ENCODE assay signal across 7 mouse cellular contexts in the genomic region with DNA sequence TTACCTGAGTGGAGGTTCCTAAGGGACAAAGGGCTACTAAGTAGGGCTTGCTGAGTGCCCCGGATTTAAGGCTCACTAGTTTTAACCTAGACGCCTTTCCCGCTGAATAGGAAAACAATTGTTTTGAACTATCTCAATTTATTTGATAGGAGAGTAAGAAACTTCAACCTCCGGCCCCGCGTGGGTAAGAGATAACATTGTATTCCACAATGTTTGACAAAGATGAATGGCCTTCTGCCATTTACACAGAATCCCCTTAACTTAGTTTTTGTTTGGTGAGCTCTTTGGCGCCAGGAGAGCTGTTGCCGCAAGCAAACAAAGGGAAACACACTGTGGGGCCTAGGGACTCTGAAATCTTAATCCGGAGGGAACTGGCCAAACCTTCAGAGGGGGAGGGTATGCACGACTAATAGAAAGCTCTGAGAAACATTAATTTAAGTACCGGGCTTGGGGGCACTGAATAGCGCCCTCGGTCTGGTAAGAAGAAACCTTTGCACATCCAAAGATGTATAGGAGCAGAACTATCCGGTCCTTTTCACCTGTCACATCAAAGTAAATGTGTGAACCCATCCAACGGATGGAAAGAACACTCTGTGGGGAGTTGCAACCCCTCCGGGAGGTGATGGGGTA. TPM values are rescaled to one million over a fixed set of nuclear protein-coding genes. Genes with fewer than 3 reads are reported as not detected.
DNase-seq lines count a peak whose midpoint lies in the region; ATAC-seq and TF ChIP-seq lines count a peak whose summit lies in the region.

No protein-coding gene starts in this region.

- H3K4me2 ChIP-seq in forebrain, embryonic 11.5 days (ENCODE audit: low read depth, low read length, severe bottlenecking): peak overlapping the region; percentile 74
- peak overlapping the region; percentile 74 for H3K4me2 ChIP-seq in limb, embryonic 11.5 days (ENCODE audit: low read depth, severe bottlenecking)

- no peaks in the 10 kb centered on the region for H3K9me3 ChIP-seq in megakaryocyte, embryonic 14.5 days
- no peaks in the 10 kb centered on the region for H3K9me3 ChIP-seq in forebrain, embryonic 11.5 days (ENCODE audit: control insufficient read depth, low read length)
- H3K9me3 ChIP-seq in limb, embryonic 11.5 days (ENCODE audit: control insufficient read depth, low read length): no peaks in the 10 kb centered on the region

- intact Hi-C loops in left cerebral cortex, postnatal 36 days (cut with DNase I): no loop called here

- H3K36me3 ChIP-seq in megakaryocyte, embryonic 14.5 days (replicated peaks; ENCODE audit: low read length): no peaks in the 10 kb centered on the region
- H3K36me3 ChIP-seq in forebrain, embryonic 11.5 days (ENCODE audit: control insufficient read depth, insufficient read depth, low read length): no peaks in the 10 kb centered on the region
- H3K36me3 ChIP-seq in limb, embryonic 11.5 days (ENCODE audit: control insufficient read depth, insufficient read depth, low read length): no peaks in the 10 kb centered on the region

- peak overlapping the region; percentile 72 for H3K27ac ChIP-seq in forebrain, embryonic 11.5 days (ENCODE audit: low read depth, low read length)
- 0 out of 2 replicates have a peak overlapping the region, but pooled peaks have one; percentile 10 for H3K27ac ChIP-seq in limb, embryonic 11.5 days (replicated peaks; ENCODE audit: low read depth, low read length)
- no peak overlapping the region for H3K27ac ChIP-seq in olfactory bulb, adult 2 months (ENCODE audit: insufficient read depth, low read depth, low read length)

- no peak for DNase-seq in forebrain, embryonic 11.5 days (ENCODE audit: low spot score)
- DNase-seq in limb, embryonic 11.5 days (ENCODE audit: low spot score): no peak
- no peak for DNase-seq in left cerebral cortex, postnatal 36 days (ENCODE audit: low spot score in 2 of 2)
- DNase-seq in ovary, adult 18-20 months (ENCODE audit: low spot score): no peak

- no peak for ATAC-seq in megakaryocyte, adult 5-6 weeks (ENCODE audit: poor library complexity, severe bottlenecking)
- ATAC-seq in forebrain, embryonic 11.5 days (replicated peaks; ENCODE audit: low FRiP score): peak; percentile 44
- ATAC-seq in limb, embryonic 11.5 days (ENCODE audit: insufficient number of reproducible peaks, low FRiP score, low TSS enrichment, low read depth): peak; percentile 10; the same call in 1 of the 2 replicates

- no peak for TF ChIP-seq CTCF in olfactory bulb, adult 2 months (IDR thresholded peaks at IDR 0.05; ENCODE audit: insufficient read depth, low read depth, low read length)

- H3K27me3 ChIP-seq in megakaryocyte, embryonic 14.5 days (replicated peaks): peaks cover 29% of the 10 kb centered on the region
- H3K27me3 ChIP-seq in forebrain, embryonic 11.5 days (ENCODE audit: control insufficient read depth, insufficient read depth, low read length): no peaks in the 10 kb centered on the region
- H3K27me3 ChIP-seq in limb, embryonic 11.5 days (ENCODE audit: control insufficient read depth, insufficient read depth, low read length): no peaks in the 10 kb centered on the region

- WGBS in forebrain, embryonic 11.5 days: 2% methylated on average over 16 of the region's 16 CpGs
- WGBS in limb, embryonic 11.5 days: 6% methylated on average over 16 of the region's 16 CpGs
- WGBS in olfactory bulb, adult 2 months: 26% methylated on average over 16 of the region's 16 CpGs

- peaks cover 30% of the 10 kb centered on the region for H3K4me1 ChIP-seq in megakaryocyte, embryonic 14.5 days
- 0 out of 2 replicates have a peak, but pooled peaks cover 3% of the 10 kb centered on the region for H3K4me1 ChIP-seq in forebrain, embryonic 11.5 days (replicated peaks; ENCODE audit: control insufficient read depth, insufficient read depth, low read length)
- H3K4me1 ChIP-seq in limb, embryonic 11.5 days (ENCODE audit: control insufficient read depth, insufficient read depth, low read length): peaks cover 3% of the 10 kb centered on the region; the same call in 1 of the 2 replicates
- peaks cover 2% of the 10 kb centered on the region; the same call in 1 of the 2 replicates for H3K4me1 ChIP-seq in olfactory bulb, adult 2 months (ENCODE audit: control insufficient read depth, insufficient read depth, low read length)

- peak overlapping the region; percentile 90 for H3K9ac ChIP-seq in forebrain, embryonic 11.5 days (ENCODE audit: low read length)
- peak overlapping the region; percentile 92 for H3K9ac ChIP-seq in limb, embryonic 11.5 days (ENCODE audit: low read length)

- peak overlapping the region; percentile 94 for H3K4me3 ChIP-seq in megakaryocyte, embryonic 14.5 days (replicated peaks)
- peak overlapping the region; percentile 71 for H3K4me3 ChIP-seq in forebrain, embryonic 11.5 days (ENCODE audit: low read depth, low read length)
- H3K4me3 ChIP-seq in limb, embryonic 11.5 days (ENCODE audit: low read depth, low read length): peak overlapping the region; percentile 73
- peak overlapping the region; percentile 66 for H3K4me3 ChIP-seq in olfactory bulb, adult 2 months (ENCODE audit: insufficient read depth, low read depth, low read length)

- no peak for TF ChIP-seq POLR2A in olfactory bulb, adult 2 months (IDR thresholded peaks at IDR 0.05; ENCODE audit: insufficient read depth, low read depth, low read length)

RNA-seq across cellular contexts. Expression of a gene that starts 0.9 kb away (rescaled TPM):
- polyA plus RNA-seq in megakaryocyte, embryonic 14.5 days (2012; ENCODE audit: insufficient read depth, low replicate concordance): 0.03 TPM in 1 of 2 replicates, not detected in the other
- 0.51 and 0.84 TPM in 2 replicates for total RNA-seq in megakaryocyte, adult 5-6 weeks (2015)
- total RNA-seq in megakaryocyte, adult 5-6 weeks (2017): 0.40 and 1.2 TPM in 2 replicates
- 0.45 and 0.95 TPM in 2 replicates for polyA plus RNA-seq in forebrain, embryonic 11.5 days (2014; fragmentation: Nextera tagmentation; extraction: Ambion mirVana)
- 0.17 and 0.41 TPM in 2 replicates for polyA plus RNA-seq in limb, embryonic 11.5 days (2014; fragmentation: Nextera tagmentation; extraction: Ambion mirVana)
- not detected in 2 replicates for polyA plus RNA-seq in olfactory bulb, adult 2 months (2012; ENCODE audit: insufficient read depth, insufficient read length, low replicate concordance, missing spikeins)
- total RNA-seq in left cerebral cortex, postnatal 36 days (2021): 1 to 10 TPM; 1.0 to 1.4 TPM

RNA-seq across cellular contexts. Expression of a gene that starts 11.7 kb away (rescaled TPM):
- polyA plus RNA-seq in megakaryocyte, embryonic 14.5 days (2012; ENCODE audit: insufficient read depth, low replicate concordance): 14.8 and 19.2 TPM in 2 replicates
- total RNA-seq in megakaryocyte, adult 5-6 weeks (2015): 650 and 716 TPM in 2 replicates
- total RNA-seq in megakaryocyte, adult 5-6 weeks (2017): 802 and 871 TPM in 2 replicates
- polyA plus RNA-seq in forebrain, embryonic 11.5 days (2014; fragmentation: Nextera tagmentation; extraction: Ambion mirVana): 33.9 and 35.4 TPM in 2 replicates
- polyA plus RNA-seq in limb, embryonic 11.5 days (2014; fragmentation: Nextera tagmentation; extraction: Ambion mirVana): 38.7 and 39.9 TPM in 2 replicates
- polyA plus RNA-seq in olfactory bulb, adult 2 months (2012; ENCODE audit: insufficient read depth, insufficient read length, low replicate concordance, missing spikeins): not detected in 2 replicates
- 10 to 100 TPM; 30.9 to 31.6 TPM for total RNA-seq in left cerebral cortex, postnatal 36 days (2021)

Comparison
In these comparisons a context has a peak if more than half of its experiments do, and no peak if none do; other contexts are left out.
1. RNA of a gene that starts 11.7 kb away (polyA plus RNA-seq): 38.7 to 39.9 TPM in limb, embryonic 11.5 days, 33.9 to 35.4 TPM in forebrain, embryonic 11.5 days and 14.8 to 19.2 TPM in megakaryocyte, embryonic 14.5 days; not detected in olfactory bulb, adult 2 months; every median in the first group is over 10 times any median in the second.
2. Peak in every context shown above with its lines, with median percentiles within 50 percentile points of each other: H3K4me3 ChIP-seq.